Mouse (Mus musculus): ENCODE measurements at regions not wholly inside any gene's neighbourhood (a gene's known extent, or its start where the extent isn't known, plus 50 kb on each side); places are given as distances from the start of the nearest gene placed in this dataset.

- Histone ChIP-seq H3K9ac (ENCODE audit: low read depth, low read length) (no peak overlapping the region), H3K9me3 (ENCODE audit: control insufficient read depth, low read length) (no peaks in the 10 kb centered on the region), H3K4me3 (ENCODE audit: low read depth, low read length) (no peak overlapping the region), H3K27ac (ENCODE audit: low read depth, low read length) (no peak overlapping the region), H3K4me2 (replicated peaks; ENCODE audit: low read depth, low read length) (no peak overlapping the region), H3K27me3 (ENCODE audit: control insufficient read depth, insufficient read depth, low read length) (no peaks in the 10 kb centered on the region), H3K36me3 (ENCODE audit: control insufficient read depth, insufficient read depth, low read length) (no peaks in the 10 kb centered on the region), H3K4me1 (replicated peaks; ENCODE audit: control insufficient read depth, insufficient read depth, low read length) (no peaks in the 10 kb centered on the region)
- 60% methylated on average over 4 of the region's 4 CpGs for WGBS
- no peak for ATAC-seq (ENCODE audit: low FRiP score)
- DNase-seq (ENCODE audit: low spot score) = no peak
Observed at GRCm38 (mm10) chr13:53652826-53653225, 180.0 kb upstream of the Msx2 start.

- Histone ChIP-seq H3K4me2 (replicated peaks; ENCODE audit: low read depth, low read length) (no peak overlapping the region), H3K9me3 (ENCODE audit: control insufficient read depth, low read length) (no peaks in the 10 kb centered on the region), H3K36me3 (ENCODE audit: control insufficient read depth, insufficient read depth, low read length) (no peaks in the 10 kb centered on the region), H3K4me3 (ENCODE audit: low read depth, low read length) (no peak overlapping the region), H3K27ac (ENCODE audit: low read depth, low read length) (no peak overlapping the region), H3K9ac (ENCODE audit: low read depth, low read length) (no peak overlapping the region), H3K27me3 (ENCODE audit: control insufficient read depth, insufficient read depth, low read length) (no peaks in the 10 kb centered on the region), H3K4me1 (replicated peaks; ENCODE audit: control insufficient read depth, insufficient read depth, low read length) (no peaks in the 10 kb centered on the region)
- no peak for DNase-seq (ENCODE audit: low spot score)
- no peak for ATAC-seq (ENCODE audit: low FRiP score)
- 95% methylated on average over 15 of the region's 15 CpGs for WGBS
Observed at GRCm38 (mm10) chr13:53648353-53648752, 175.5 kb upstream of the Msx2 start.

DNA sequence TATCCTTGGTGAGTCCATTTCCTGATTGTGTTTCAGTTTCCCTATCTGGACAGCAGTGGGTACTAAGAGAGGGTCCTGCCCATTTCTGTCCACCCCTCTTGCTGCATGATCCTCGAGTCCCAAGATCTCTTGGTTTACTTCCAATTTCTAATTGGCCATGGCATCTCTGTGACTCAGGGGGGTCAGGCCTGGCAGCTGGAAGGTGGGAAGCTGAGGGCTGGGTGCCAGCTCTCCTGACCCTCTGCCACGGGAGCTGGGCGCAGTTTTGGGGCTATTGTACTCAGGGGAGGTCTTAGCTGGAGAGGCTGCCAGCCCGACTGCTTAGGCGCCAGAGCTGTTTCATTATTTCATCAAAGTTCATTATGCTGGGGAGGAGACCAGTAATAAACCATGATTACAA is 169.7 kb upstream of the Msx2 start:
- DNase-seq (ENCODE audit: low spot score) = no peak

GRCm38 (mm10) chr13:53639584-53639983 is 166.7 kb upstream of the Msx2 start:
- DNase-seq (ENCODE audit: low spot score) (no peak), ATAC-seq (ENCODE audit: low FRiP score) (no peak)
- no peaks in the 10 kb centered on the region for H3K9me3 ChIP-seq (ENCODE audit: control insufficient read depth, low read length)
- H3K36me3 ChIP-seq (ENCODE audit: control insufficient read depth, insufficient read depth, low read length) = no peaks in the 10 kb centered on the region
- H3K4me1 ChIP-seq (replicated peaks; ENCODE audit: control insufficient read depth, insufficient read depth, low read length) = no peaks in the 10 kb centered on the region
- H3K27me3 ChIP-seq (ENCODE audit: control insufficient read depth, insufficient read depth, low read length) = no peaks in the 10 kb centered on the region
- H3K9ac ChIP-seq (ENCODE audit: low read depth, low read length) = no peak overlapping the region
- no peak overlapping the region for H3K27ac ChIP-seq (ENCODE audit: low read depth, low read length)
- no peak overlapping the region for H3K4me2 ChIP-seq (replicated peaks; ENCODE audit: low read depth, low read length)
- WGBS = 90% methylated on average over 5 of the region's 5 CpGs
- H3K4me3 ChIP-seq (ENCODE audit: low read depth, low read length) = no peak overlapping the region

More for the DNA sequence above, 169.7 kb upstream of the Msx2 start:
- Histone ChIP-seq H3K9ac (ENCODE audit: low read depth, low read length) (no peak overlapping the region), H3K4me1 (replicated peaks; ENCODE audit: control insufficient read depth, insufficient read depth, low read length) (no peaks in the 10 kb centered on the region), H3K4me2 (replicated peaks; ENCODE audit: low read depth, low read length) (no peak overlapping the region), H3K27me3 (ENCODE audit: control insufficient read depth, insufficient read depth, low read length) (no peaks in the 10 kb centered on the region), H3K27ac (ENCODE audit: low read depth, low read length) (no peak overlapping the region), H3K36me3 (ENCODE audit: control insufficient read depth, insufficient read depth, low read length) (no peaks in the 10 kb centered on the region), H3K4me3 (ENCODE audit: low read depth, low read length) (no peak overlapping the region), H3K9me3 (ENCODE audit: control insufficient read depth, low read length) (no peaks in the 10 kb centered on the region)
- 85% methylated on average over 5 of the region's 5 CpGs for WGBS
- no peak for ATAC-seq (ENCODE audit: low FRiP score)

- Histone ChIP-seq H3K4me3 (ENCODE audit: low read depth, low read length) (no peak overlapping the region), H3K27ac (ENCODE audit: low read depth, low read length) (no peak overlapping the region), H3K27me3 (ENCODE audit: control insufficient read depth, insufficient read depth, low read length) (no peaks in the 10 kb centered on the region), H3K9me3 (ENCODE audit: control insufficient read depth, low read length) (no peaks in the 10 kb centered on the region), H3K4me1 (replicated peaks; ENCODE audit: control insufficient read depth, insufficient read depth, low read length) (no peaks in the 10 kb centered on the region), H3K36me3 (ENCODE audit: control insufficient read depth, insufficient read depth, low read length) (no peaks in the 10 kb centered on the region), H3K9ac (ENCODE audit: low read depth, low read length) (no peak overlapping the region), H3K4me2 (replicated peaks; ENCODE audit: low read depth, low read length) (no peak overlapping the region)
- 82% methylated on average over 10 of the region's 10 CpGs for WGBS
- ATAC-seq (ENCODE audit: low FRiP score) (no peak), DNase-seq (ENCODE audit: low spot score) (no peak)
Observed at GRCm38 (mm10) chr13:53639115-53639514, 166.2 kb upstream of the Msx2 start.

- no peaks in the 10 kb centered on the region for H3K9me3 ChIP-seq (ENCODE audit: control insufficient read depth, low read length)
- ATAC-seq (ENCODE audit: low FRiP score) = no peak
- H3K27ac ChIP-seq (ENCODE audit: low read depth, low read length) = no peak overlapping the region
- H3K36me3 ChIP-seq (ENCODE audit: control insufficient read depth, insufficient read depth, low read length) = no peaks in the 10 kb centered on the region
- H3K9ac ChIP-seq (ENCODE audit: low read depth, low read length) = no peak overlapping the region
- 81% methylated on average over 5 of the region's 5 CpGs for WGBS
- no peaks in the 10 kb centered on the region for H3K27me3 ChIP-seq (ENCODE audit: control insufficient read depth, insufficient read depth, low read length)
- no peak for DNase-seq (ENCODE audit: low spot score)
- no peaks in the 10 kb centered on the region for H3K4me1 ChIP-seq (replicated peaks; ENCODE audit: control insufficient read depth, insufficient read depth, low read length)
- no peak overlapping the region for H3K4me2 ChIP-seq (replicated peaks; ENCODE audit: low read depth, low read length)
- no peak overlapping the region for H3K4me3 ChIP-seq (ENCODE audit: low read depth, low read length)
Observed at GRCm38 (mm10) chr13:53636011-53636410, 163.1 kb upstream of the Msx2 start.

GRCm38 (mm10) chr13:53634637-53635203 is 161.8 kb upstream of the Msx2 start:
- no peak overlapping the region for H3K9ac ChIP-seq (ENCODE audit: low read depth, low read length)
- no peak overlapping the region for H3K4me2 ChIP-seq (replicated peaks; ENCODE audit: low read depth, low read length)
- H3K4me1 ChIP-seq (replicated peaks; ENCODE audit: control insufficient read depth, insufficient read depth, low read length) = no peaks in the 10 kb centered on the region
- no peak for DNase-seq (ENCODE audit: low spot score)
- no peak for ATAC-seq (ENCODE audit: low FRiP score)
- 80% methylated on average over 9 of the region's 9 CpGs for WGBS
- no peak overlapping the region for H3K4me3 ChIP-seq (ENCODE audit: low read depth, low read length)
- no peaks in the 10 kb centered on the region for H3K36me3 ChIP-seq (ENCODE audit: control insufficient read depth, insufficient read depth, low read length)
- no peak overlapping the region for H3K27ac ChIP-seq (ENCODE audit: low read depth, low read length)
- H3K9me3 ChIP-seq (ENCODE audit: control insufficient read depth, low read length) = no peaks in the 10 kb centered on the region
- no peaks in the 10 kb centered on the region for H3K27me3 ChIP-seq (ENCODE audit: control insufficient read depth, insufficient read depth, low read length)

DNA sequence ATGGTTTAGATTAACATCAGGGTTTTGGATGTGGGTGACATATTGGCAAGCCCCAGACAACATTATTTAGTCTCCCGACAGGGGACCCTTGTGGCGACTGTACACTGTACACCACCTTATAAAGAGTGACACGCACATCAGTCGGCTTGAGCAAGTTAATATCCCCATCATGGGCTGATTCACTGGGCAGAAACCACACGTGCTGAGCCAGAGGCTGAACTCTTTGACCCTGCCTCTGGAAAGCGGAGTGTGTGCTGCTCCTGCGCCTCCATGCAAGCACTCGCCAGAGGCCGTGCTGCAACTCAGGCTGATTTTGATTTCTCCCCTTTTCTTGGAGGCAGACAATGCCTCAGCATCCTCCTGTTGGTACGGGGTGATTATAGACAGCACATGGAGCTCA is 125.2 kb upstream of the Msx2 start:
- H3K9ac ChIP-seq (ENCODE audit: low read depth, low read length) = no peak overlapping the region
- H3K4me3 ChIP-seq (ENCODE audit: low read depth, low read length) = no peak overlapping the region
- H3K4me1 ChIP-seq (replicated peaks; ENCODE audit: control insufficient read depth, insufficient read depth, low read length) = no peaks in the 10 kb centered on the region
- no peak for ATAC-seq (ENCODE audit: low FRiP score)
- no peak overlapping the region for H3K27ac ChIP-seq (ENCODE audit: low read depth, low read length)
- no peaks in the 10 kb centered on the region for H3K36me3 ChIP-seq (ENCODE audit: control insufficient read depth, insufficient read depth, low read length)
- DNase-seq (ENCODE audit: low spot score) = no peak
- no peaks in the 10 kb centered on the region for H3K27me3 ChIP-seq (ENCODE audit: control insufficient read depth, insufficient read depth, low read length)
- H3K4me2 ChIP-seq (replicated peaks; ENCODE audit: low read depth, low read length) = no peak overlapping the region
- H3K9me3 ChIP-seq (ENCODE audit: control insufficient read depth, low read length) = no peaks in the 10 kb centered on the region
- 49% methylated on average over 10 of the region's 10 CpGs for WGBS

DNA sequence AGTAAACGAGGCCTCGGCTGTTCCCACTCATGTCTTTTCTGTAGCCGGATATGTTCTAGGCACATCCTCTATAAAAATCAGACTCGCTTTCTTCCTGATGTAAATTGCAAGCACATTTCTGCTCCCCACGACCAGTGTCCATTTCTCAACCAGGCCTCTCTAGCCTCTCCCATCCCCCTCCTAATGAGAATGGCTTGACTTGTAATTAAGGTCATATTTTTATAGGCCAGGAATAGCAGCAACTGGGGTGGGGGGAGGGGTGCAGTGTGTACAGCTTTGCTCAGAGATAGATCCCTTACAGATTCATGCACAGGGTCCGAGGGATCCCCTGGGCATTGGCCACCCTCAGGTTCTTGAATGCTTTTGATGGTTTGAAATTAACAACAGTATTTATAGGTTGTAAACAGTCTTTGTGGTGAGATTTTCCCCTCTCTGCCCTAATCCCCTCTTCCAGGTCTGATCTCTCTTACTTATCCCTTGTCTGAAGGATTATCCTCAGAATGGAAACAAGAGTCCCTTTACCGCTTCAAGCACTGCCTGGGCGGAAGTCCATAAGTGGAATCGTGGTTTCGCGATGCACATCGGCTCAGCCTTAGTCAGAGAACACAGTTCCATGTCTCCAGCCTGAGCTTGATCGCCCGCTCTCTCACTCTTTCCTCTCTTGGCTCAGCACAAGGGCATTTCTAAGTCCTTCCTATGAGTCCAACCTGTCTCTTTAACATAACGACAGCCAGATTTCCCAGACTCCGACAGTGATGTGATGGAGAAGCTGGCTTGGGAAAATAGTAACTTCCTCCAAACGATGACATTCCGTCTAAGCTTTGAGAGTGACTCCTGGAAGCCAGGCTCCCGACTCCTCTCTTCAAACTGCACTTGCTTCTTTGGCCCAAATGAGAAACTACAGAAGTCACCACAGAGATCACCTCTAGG is 124.3 kb upstream of the Msx2 start:
- Histone ChIP-seq H3K4me3 (ENCODE audit: low read depth, low read length) (no peak overlapping the region), H3K27ac (ENCODE audit: low read depth, low read length) (no peak overlapping the region), H3K4me2 (replicated peaks; ENCODE audit: low read depth, low read length) (no peak overlapping the region), H3K9ac (ENCODE audit: low read depth, low read length) (no peak overlapping the region), H3K36me3 (ENCODE audit: control insufficient read depth, insufficient read depth, low read length) (no peaks in the 10 kb centered on the region), H3K4me1 (replicated peaks; ENCODE audit: control insufficient read depth, insufficient read depth, low read length) (no peaks in the 10 kb centered on the region), H3K9me3 (ENCODE audit: control insufficient read depth, low read length) (no peaks in the 10 kb centered on the region), H3K27me3 (ENCODE audit: control insufficient read depth, insufficient read depth, low read length) (no peaks in the 10 kb centered on the region)
- WGBS = 87% methylated on average over 19 of the region's 19 CpGs
- ATAC-seq (ENCODE audit: low FRiP score) (no peak), DNase-seq (ENCODE audit: low spot score) (no peak)
